Mouse (Mus musculus) liver, embryonic 14.5 days (tissue): ENCODE data around the gene Dyrk1a.

Experiments
- CTCF ChIP-seq: IDR thresholded peaks from 2 replicates; pipeline ENCODE4 v1.5.1; 2016; ENCODE audit warnings: antibody characterized with exemption, low read depth, control low read depth
- EP300 ChIP-seq: IDR thresholded peaks from 2 replicates; pipeline ENCODE4 v1.6.1; 2016; ENCODE audit warnings: antibody characterized with exemption, low read depth

- TF ChIP-seq CTCF = no peak
- TF ChIP-seq EP300 = no peak
These were observed 62.7 kb downstream of the Dyrk1a start for GRCm38 (mm10) chr16:94632424-94632963.
